Mouse (Mus musculus): ENCODE results near the gene Galntl5. TPM values are rescaled to one million over a fixed set of nuclear protein-coding genes. Genes with fewer than 3 reads are reported as not detected.

Gene Galntl5
- polyA plus RNA-seq, 1 experiment from 2014 or later = not detected

- no peak for DNase-seq (ENCODE audit: low spot score)
Measured at GRCm38 (mm10) chr5:25254491-25254890, 73.2 kb downstream of the Galntl5 start.

GRCm38 (mm10) chr5:25256686-25257085 is 75.4 kb downstream of the Galntl5 start:
- Histone ChIP-seq H3K4me2 (replicated peaks; ENCODE audit: low read depth) (no peak overlapping the region), H3K9me3 (ENCODE audit: control insufficient read depth, low read length) (no peaks in the 10 kb centered on the region), H3K27ac (replicated peaks) (no peak overlapping the region), H3K4me3 (ENCODE audit: low read depth, low read length) (no peak overlapping the region), H3K36me3 (ENCODE audit: control insufficient read depth, insufficient read depth, low read length) (peaks cover 19% of the 10 kb centered on the region), H3K9ac (ENCODE audit: low read length) (no peak overlapping the region), H3K4me1 (replicated peaks; ENCODE audit: control insufficient read depth, insufficient read depth) (no peaks in the 10 kb centered on the region), H3K27me3 (ENCODE audit: control insufficient read depth, insufficient read depth, low read length) (no peaks in the 10 kb centered on the region)
- 83% methylated on average over 2 of the region's 2 CpGs for WGBS
- DNase-seq (ENCODE audit: low spot score) = no peak
- ATAC-seq (ENCODE audit: low FRiP score, low TSS enrichment) = no peak
- no peak for TF ChIP-seq EP300 (optimal IDR thresholded peaks at IDR 0.05)
- no peak for TF ChIP-seq CTCF (IDR thresholded peaks at IDR 0.05; ENCODE audit: low read depth)

More at GRCm38 (mm10) chr5:25254491-25254890, 73.2 kb downstream of the Galntl5 start:
- no peak for ATAC-seq (ENCODE audit: low FRiP score, low TSS enrichment)
- H3K4me2 ChIP-seq (replicated peaks; ENCODE audit: low read depth) = no peak overlapping the region
- TF ChIP-seq CTCF (IDR thresholded peaks at IDR 0.05; ENCODE audit: low read depth) = no peak
- no peak for TF ChIP-seq EP300 (optimal IDR thresholded peaks at IDR 0.05)
- WGBS = 94% methylated on average over 4 of the region's 4 CpGs
- no peaks in the 10 kb centered on the region for H3K4me1 ChIP-seq (replicated peaks; ENCODE audit: control insufficient read depth, insufficient read depth)
- no peaks in the 10 kb centered on the region for H3K9me3 ChIP-seq (ENCODE audit: control insufficient read depth, low read length)
- peaks cover 28% of the 10 kb centered on the region for H3K36me3 ChIP-seq (ENCODE audit: control insufficient read depth, insufficient read depth, low read length)
- H3K27me3 ChIP-seq (ENCODE audit: control insufficient read depth, insufficient read depth, low read length) = no peaks in the 10 kb centered on the region
- H3K27ac ChIP-seq (replicated peaks) = no peak overlapping the region
- no peak overlapping the region for H3K9ac ChIP-seq (ENCODE audit: low read length)
- no peak overlapping the region for H3K4me3 ChIP-seq (ENCODE audit: low read depth, low read length)

- Histone ChIP-seq H3K4me3 (ENCODE audit: low read depth, low read length) (no peak overlapping the region), H3K36me3 (ENCODE audit: control insufficient read depth, insufficient read depth, low read length) (peaks cover 16% of the 10 kb centered on the region; the same call in 1 of the 2 replicates), H3K4me1 (replicated peaks; ENCODE audit: control insufficient read depth, insufficient read depth) (no peaks in the 10 kb centered on the region), H3K4me2 (replicated peaks; ENCODE audit: low read depth) (no peak overlapping the region), H3K27me3 (ENCODE audit: control insufficient read depth, insufficient read depth, low read length) (no peaks in the 10 kb centered on the region), H3K9ac (ENCODE audit: low read length) (no peak overlapping the region), H3K27ac (replicated peaks) (no peak overlapping the region), H3K9me3 (ENCODE audit: control insufficient read depth, low read length) (no peaks in the 10 kb centered on the region)
- ATAC-seq (ENCODE audit: low FRiP score, low TSS enrichment) (no peak), DNase-seq (ENCODE audit: low spot score) (no peak)
- TF ChIP-seq CTCF (IDR thresholded peaks at IDR 0.05; ENCODE audit: low read depth) (no peak), EP300 (optimal IDR thresholded peaks at IDR 0.05) (no peak)
- WGBS = 78% methylated on average over 6 of the region's 6 CpGs
Measured at GRCm38 (mm10) chr5:25261452-25261851, 80.2 kb downstream of the Galntl5 start.

- DNase-seq (ENCODE audit: low spot score) (no peak), ATAC-seq (ENCODE audit: low FRiP score, low TSS enrichment) (no peak)
- TF ChIP-seq EP300 (optimal IDR thresholded peaks at IDR 0.05) (no peak), CTCF (IDR thresholded peaks at IDR 0.05; ENCODE audit: low read depth) (no peak)
- Histone ChIP-seq H3K9me3 (ENCODE audit: control insufficient read depth, low read length) (no peaks in the 10 kb centered on the region), H3K9ac (ENCODE audit: low read length) (no peak overlapping the region), H3K36me3 (ENCODE audit: control insufficient read depth, insufficient read depth, low read length) (peaks cover 16% of the 10 kb centered on the region; the same call in 1 of the 2 replicates), H3K4me3 (ENCODE audit: low read depth, low read length) (no peak overlapping the region), H3K4me1 (replicated peaks; ENCODE audit: control insufficient read depth, insufficient read depth) (no peaks in the 10 kb centered on the region), H3K27ac (replicated peaks) (no peak overlapping the region), H3K27me3 (ENCODE audit: control insufficient read depth, insufficient read depth, low read length) (no peaks in the 10 kb centered on the region), H3K4me2 (replicated peaks; ENCODE audit: low read depth) (no peak overlapping the region)
- 79% methylated on average over 7 of the region's 7 CpGs for WGBS
Measured at GRCm38 (mm10) chr5:25262266-25262665, 81.0 kb downstream of the Galntl5 start.

- WGBS = 73% methylated on average over 4 of the region's 4 CpGs
- Histone ChIP-seq H3K4me3 (ENCODE audit: low read depth, low read length) (no peak overlapping the region), H3K9ac (ENCODE audit: low read length) (no peak overlapping the region), H3K9me3 (ENCODE audit: control insufficient read depth, low read length) (no peaks in the 10 kb centered on the region), H3K4me2 (replicated peaks; ENCODE audit: low read depth) (no peak overlapping the region), H3K27me3 (ENCODE audit: control insufficient read depth, insufficient read depth, low read length) (no peaks in the 10 kb centered on the region), H3K4me1 (replicated peaks; ENCODE audit: control insufficient read depth, insufficient read depth) (no peaks in the 10 kb centered on the region), H3K36me3 (ENCODE audit: control insufficient read depth, insufficient read depth, low read length) (peaks cover 9% of the 10 kb centered on the region; the same call in 1 of the 2 replicates), H3K27ac (replicated peaks) (no peak overlapping the region)
- ATAC-seq (ENCODE audit: low FRiP score, low TSS enrichment) (no peak), DNase-seq (ENCODE audit: low spot score) (no peak)
- no peak for TF ChIP-seq EP300 (optimal IDR thresholded peaks at IDR 0.05)
- TF ChIP-seq CTCF (IDR thresholded peaks at IDR 0.05; ENCODE audit: low read depth) = no peak
Measured at GRCm38 (mm10) chr5:25268258-25268888, 87.1 kb downstream of the Galntl5 start.

Small RNA genes lying within 50 kb of the gene (microRNA-seq; reads per million reads assigned to microRNA genes)
- not detected for gene Gm26051

Other genes with a start within 250 kb of the Galntl5 start
- 33.4 and 33.9 TPM in 2 replicates for gene Prkag2, start 80.8 kb upstream of the Galntl5 start, polyA plus RNA-seq (2015; fragmentation: Nextera tagmentation; extraction: Ambion mirVana)
- 24.2 and 24.7 TPM in 2 replicates for gene Galnt11, start 40.4 kb downstream of the Galntl5 start, polyA plus RNA-seq (2015; fragmentation: Nextera tagmentation; extraction: Ambion mirVana)
- gene E130116L18Rik, start 41.7 kb downstream of the Galntl5 start, polyA plus RNA-seq (2015; fragmentation: Nextera tagmentation; extraction: Ambion mirVana) = 1.5 TPM in 1 of 2 replicates, not detected in the other

Data from stomach, postnatal 0 days (tissue).